Mouse (Mus musculus) monocyte, adult 2 months (primary cell): ENCODE data around the gene Tgm2.

Experiments
- DNase-seq, 2 experiments: peaks; one replicate each; pipeline ENCODE4 v3.0.0; 2022; ENCODE audit warnings: low spot score in 2 of 2, low read depth in 1 of 2

The Tgm2 gene

DNA sequence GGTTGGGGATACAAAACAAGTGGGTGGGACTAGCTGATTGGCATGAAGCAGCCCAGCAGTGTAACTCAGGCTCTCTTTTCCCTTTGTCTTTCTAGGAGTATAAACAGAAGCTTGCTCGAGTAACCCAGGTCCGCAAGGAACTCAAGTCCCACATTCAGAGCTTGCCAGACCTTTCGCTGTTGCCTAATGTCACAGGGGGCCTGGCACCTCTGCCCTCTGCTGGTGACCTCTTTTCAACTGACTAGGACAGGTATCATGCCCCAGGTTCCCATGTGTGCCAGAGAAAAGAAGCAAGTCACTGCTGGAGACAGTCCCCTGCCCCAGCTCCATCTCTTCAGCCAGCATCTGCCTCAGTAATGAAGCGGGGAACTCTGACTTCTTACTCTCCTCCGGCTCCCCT lies 71.4 kb downstream of the Tgm2 start:
- no peak for DNase-seq

DNA sequence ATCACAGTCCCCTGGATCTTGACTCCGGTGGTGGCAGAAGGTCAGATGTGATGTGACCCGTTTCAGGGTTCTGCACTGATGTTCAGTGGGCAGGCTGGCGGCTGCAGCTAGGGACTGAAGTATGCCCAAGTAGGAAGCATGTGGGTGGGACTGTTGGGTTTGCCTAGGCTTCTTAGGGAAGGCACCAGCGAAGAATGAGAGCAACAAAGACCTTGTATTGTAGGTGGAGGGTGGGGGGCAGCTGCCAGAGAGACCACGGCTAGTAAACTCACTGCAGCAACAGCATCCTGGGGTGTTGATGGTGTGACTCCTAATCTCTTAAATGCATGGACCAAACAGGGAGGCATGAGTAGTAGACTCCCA lies 74.6 kb downstream of the Tgm2 start:
- no peak for DNase-seq

DNA sequence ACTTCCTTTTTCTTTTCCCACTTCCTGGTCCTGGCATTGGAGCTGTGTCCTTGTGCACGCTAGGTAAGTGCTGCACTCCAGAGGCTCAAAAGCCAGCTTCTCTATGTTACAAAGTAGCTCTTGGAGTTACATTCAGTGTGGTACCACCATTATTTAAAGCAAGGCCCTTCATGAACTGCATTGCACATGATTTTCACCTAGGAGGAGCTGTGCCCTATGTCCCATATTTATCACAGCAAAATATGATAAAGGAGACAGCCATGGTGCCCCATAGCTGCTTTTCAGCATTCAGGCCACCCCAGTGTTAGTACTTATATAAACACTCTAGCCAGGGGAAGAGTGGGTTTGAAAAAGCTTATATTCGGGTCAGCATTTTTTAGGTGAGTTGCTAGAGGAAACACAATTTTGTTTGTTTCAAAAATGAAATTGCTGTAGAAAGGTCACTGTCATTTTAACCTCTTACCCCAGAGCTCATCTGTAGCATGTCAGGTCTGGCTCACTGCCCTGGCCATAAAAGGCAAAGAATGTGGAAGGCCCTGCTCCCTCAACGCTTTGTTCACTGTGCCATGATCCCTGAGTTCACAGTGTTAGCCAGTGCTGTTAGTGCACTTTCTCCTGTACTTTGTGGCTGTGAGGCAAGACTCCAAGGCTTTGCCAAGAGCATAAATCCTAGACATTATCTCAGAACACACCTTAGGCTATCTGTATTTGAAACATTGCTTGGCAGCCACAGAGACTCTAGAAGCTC lies 75.2 kb downstream of the Tgm2 start:
- no peak for DNase-seq

DNA sequence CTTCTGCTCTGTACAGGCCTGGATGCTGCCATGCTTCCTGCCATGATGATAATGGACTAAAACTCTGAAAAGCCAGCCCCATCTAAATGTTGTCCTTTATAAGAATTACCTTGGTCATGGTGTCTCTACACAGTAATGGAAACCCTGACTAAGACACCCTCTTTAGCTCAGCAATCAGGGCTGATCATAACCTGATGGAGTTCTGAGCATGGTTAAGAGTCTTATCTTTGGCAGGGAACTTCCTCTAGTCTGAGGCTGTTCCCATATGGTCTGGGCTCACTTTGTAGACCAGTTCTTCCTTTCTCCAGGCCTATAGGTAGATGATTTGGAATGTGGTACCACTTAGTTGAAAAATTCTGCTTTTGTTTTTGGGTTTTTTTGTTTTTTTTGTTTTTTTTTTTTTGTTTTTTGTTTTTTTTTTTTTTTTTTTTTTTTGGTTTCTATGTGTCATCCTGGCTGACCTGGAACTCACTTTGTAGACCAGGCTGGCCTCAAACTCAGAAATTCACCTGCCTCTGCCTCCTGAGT lies 77.7 kb downstream of the Tgm2 start:
- no peak for DNase-seq

DNA sequence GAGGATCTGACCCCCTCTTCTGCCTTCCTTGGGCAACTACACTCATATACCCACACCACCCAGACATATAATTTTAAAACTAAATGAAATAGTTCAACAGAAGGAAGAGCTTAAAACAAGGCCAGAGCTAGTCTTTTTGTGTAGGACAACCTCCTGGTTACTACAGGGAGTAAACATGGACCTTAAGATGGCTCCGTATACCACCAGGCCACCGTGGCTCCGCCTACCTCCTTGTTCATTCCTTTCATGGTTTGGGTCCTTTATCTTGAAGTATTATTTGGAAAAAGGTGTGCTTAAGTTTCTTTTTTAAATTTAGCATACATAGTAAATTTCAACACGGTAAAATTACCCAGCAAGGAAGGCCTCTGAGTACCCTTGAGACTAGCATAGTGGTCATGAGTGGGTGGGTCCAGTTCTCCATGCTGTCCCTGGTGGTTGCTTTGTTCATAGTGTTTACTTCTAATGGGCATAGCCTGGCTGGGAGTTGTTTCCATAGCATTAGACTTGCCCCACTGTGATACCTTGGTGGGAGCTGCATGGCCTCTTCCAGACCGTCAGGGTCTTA lies 78.9 kb downstream of the Tgm2 start:
- DNase-seq = no peak

DNA sequence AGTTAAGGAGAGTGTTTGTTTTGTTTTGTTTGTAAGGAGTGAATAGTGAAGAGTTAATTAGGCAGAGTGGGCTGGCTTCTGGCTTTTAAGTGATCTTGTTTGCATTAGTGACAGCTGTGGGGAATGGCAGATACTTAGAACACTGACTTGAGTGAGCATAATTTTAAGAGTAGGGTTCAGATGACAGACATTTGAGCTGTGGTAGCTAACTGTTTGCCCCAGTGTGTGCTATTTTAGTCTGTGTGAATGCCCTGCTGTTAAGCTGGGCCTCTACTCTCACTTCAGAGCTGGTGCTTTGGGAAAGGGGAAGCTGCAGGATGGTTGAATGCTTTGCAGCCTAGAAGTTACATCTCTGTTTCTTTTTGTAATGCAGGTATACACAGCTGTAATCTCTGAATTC lies 79.8 kb downstream of the Tgm2 start:
- no peak for DNase-seq
